Comparison of ENCODE assay signal across 8 mouse cellular contexts in the genomic region with DNA sequence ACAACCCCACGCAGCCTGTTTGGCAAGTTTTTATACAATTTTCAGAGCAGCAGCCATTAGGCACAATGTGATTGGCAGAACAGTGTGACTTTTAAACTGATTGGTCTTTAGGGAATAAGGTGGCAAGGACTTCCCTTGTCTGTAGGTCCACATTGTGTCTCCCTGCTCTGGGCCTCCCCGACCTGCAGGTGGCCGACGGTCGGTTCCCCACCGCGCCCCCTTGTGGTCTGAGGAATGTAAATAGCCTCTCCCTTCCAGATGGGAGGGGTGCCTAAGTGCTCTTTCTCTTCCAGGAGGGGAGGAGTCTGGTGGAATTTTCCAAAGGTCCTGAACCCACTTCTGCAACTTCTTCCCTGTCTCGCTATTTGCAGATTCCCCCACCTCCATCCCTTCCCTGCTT. TPM values are rescaled to one million over a fixed set of nuclear protein-coding genes. Genes with fewer than 3 reads are reported as not detected.
DNase-seq lines count a peak whose midpoint lies in the region; TF ChIP-seq lines count a peak whose summit lies in the region.
"Not testable (repeated sequence)": the region's sequence is repeated elsewhere in the genome, so short reads cannot be mapped to it uniquely, and the experiment has no call there.

No protein-coding gene starts in this region.

- H3K79me2 ChIP-seq in liver, adult 2 months (ENCODE audit: control insufficient read depth, insufficient read depth, low read length): not testable (repeated sequence)

- not testable (repeated sequence) for H3K27ac ChIP-seq in liver, adult 2 months (replicated peaks; ENCODE audit: insufficient read depth, low read depth, low read length)

- not testable (repeated sequence) for H3K36me3 ChIP-seq in liver, adult 2 months (ENCODE audit: control insufficient read depth, insufficient read depth, low read length)

- H3K4me3 ChIP-seq in liver, adult 2 months (ENCODE audit: insufficient read depth, low read depth, low read length): not testable (repeated sequence)

- WGBS in liver, adult 2 months: 16% methylated on average over 8 of the region's 8 CpGs

- not testable (repeated sequence) for H3K27me3 ChIP-seq in liver, adult 2 months (ENCODE audit: control insufficient read depth, insufficient read depth, low read length)

- peak; percentile 82 for DNase-seq in A20 (ENCODE audit: low read depth, low spot score)
- peak; percentile 89 for DNase-seq in adrenal gland, postnatal 10 days
- DNase-seq in embryo, embryonic 10.5 days (ENCODE audit: low spot score): peak; percentile 77
- peak; percentile 65 to 81 for DNase-seq in heart, adult 18-20 months
- DNase-seq in kidney, adult 9 months: peak; percentile 66
- not testable (repeated sequence) for DNase-seq in liver, adult 2 months (ENCODE audit: extremely low read depth, low read depth, low spot score)
- DNase-seq in natural killer cell, adult 2 months (ENCODE audit: low spot score in 2 of 2): peak; percentile 10 to 66
- peak; percentile 74 to 91 for DNase-seq in spleen, postnatal 4 days (ENCODE audit: low spot score in 2 of 2)

- TF ChIP-seq CTCF in liver, adult 2 months (IDR thresholded peaks at IDR 0.05; ENCODE audit: low read depth, low read length): peak; percentile 80

- not testable (repeated sequence) for H3K4me1 ChIP-seq in liver, adult 2 months (ENCODE audit: control insufficient read depth, insufficient read depth, low read length)

- TF ChIP-seq POLR2A in liver, adult 2 months (IDR thresholded peaks at IDR 0.05; ENCODE audit: extremely low read depth, insufficient read depth, low read length): not testable (repeated sequence)

- not testable (repeated sequence) for H3K9ac ChIP-seq in liver, adult 2 months (ENCODE audit: low read depth, low read length)

RNA-seq across cellular contexts. Expression of a gene that starts 52.5 kb away (rescaled TPM):
- 10 to 100 TPM; 11.4 to 12.1 TPM for total RNA-seq in adrenal gland, postnatal 10 days (2021)
- total RNA-seq in heart, adult 18-20 months (2021): 1 to 10 TPM; 4.3 to 6.2 TPM
- total RNA-seq in liver, adult 2 months (2014; rRNA removed): 2.2 and 2.6 TPM in 2 replicates
- 9.4 and 10.6 TPM in 2 replicates for polyA plus RNA-seq in liver, adult 2 months (2012; rRNA removed)

RNA-seq across cellular contexts. Expression of a gene that starts 59.3 kb away (rescaled TPM):
- 1 to 10 TPM; 6.6 to 9.5 TPM for total RNA-seq in adrenal gland, postnatal 10 days (2021)
- 1 to 10 TPM; 6.0 to 6.9 TPM for total RNA-seq in heart, adult 18-20 months (2021)
- total RNA-seq in liver, adult 2 months (2014; rRNA removed): 0.09 and 0.20 TPM in 2 replicates
- 0.13 and 0.19 TPM in 2 replicates for polyA plus RNA-seq in liver, adult 2 months (2012; rRNA removed)
